Mouse (Mus musculus) ovary, postnatal 14 days (tissue): Measurements from ENCODE around the gene Ralgapb.

Source experiments
- DNase-seq: peaks from one replicate; pipeline ENCODE4 v3.0.0; 2022; ENCODE audit warnings: low spot score

Ralgapb gene

DNA sequence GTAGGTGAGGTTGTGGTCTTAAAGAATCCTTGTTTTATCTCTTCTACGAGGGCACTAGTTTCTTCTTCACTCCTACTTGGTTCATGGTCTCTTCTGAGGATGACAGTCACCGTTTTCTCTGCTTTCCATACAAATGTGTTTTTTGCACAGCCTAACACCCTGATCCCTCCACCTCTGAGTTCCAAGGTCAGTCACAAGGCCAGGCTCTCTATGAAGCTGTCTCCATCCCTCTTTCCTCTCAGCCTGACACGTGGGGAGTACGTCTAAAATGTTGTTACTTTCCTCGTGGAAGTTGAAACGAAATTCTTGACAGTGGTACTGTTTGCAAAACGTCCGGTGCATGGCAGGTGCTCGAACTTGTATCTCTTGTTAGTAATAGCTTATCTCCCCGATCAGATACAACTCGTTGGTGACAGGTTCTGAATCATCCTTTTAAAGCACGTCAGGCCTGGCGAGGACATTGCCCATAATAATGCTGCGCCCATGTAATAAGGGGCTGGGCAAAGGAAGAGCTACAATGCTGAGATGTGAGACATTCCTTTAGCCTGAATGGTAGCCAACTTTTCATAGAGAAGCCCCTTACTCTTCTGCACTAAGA, 552 bp upstream of the Ralgapb start:
- DNase-seq, result no peak

DNA sequence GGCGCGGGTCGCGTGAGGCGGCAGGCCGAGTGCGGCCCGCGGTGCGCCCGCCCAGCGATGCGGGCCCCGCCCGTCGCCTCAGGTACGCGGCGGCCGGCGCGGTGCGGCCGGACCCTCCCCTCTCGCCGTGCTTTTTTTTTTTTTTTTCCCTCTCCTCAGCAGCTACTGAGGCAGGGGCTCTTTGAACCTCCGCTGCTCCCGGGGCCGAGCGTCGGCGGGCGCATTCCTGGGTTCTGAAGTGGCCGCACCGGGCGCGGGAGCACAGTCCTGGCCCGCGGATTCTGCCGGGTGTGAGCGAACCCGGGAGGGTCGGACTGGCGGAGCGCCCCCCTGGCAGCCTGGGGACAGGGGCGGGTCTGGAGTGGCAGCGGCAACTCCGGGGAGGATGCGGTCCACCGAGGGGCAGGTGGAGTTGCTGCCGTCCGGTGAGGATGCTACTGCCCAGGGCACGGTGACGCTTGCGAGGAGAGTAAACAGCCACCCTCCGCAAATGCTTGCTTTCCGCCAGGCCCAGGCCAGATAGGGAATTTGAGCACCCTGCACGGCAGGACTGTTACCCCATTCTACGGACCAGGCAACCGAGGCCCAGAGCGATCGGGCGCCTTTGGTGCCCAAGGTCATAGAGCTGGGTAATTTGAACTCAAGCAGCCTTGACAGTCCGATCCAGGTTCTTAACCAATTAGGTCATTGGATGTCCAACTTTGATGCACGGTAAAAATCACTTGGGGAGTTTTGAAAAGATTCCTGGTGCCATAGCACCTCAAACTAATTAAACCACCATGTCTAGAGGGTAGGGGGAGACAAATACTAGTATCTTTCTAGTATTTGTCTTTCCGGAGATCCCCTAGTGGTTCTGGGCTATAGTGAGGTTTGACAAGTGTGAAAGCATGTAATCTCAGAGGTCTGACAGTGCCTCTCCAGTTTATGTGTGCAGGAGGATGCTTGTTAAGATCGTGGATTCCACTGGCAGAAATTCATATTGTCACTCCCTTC, 670 bp downstream of the Ralgapb start:
- peak; percentile 7 for DNase-seq

DNA sequence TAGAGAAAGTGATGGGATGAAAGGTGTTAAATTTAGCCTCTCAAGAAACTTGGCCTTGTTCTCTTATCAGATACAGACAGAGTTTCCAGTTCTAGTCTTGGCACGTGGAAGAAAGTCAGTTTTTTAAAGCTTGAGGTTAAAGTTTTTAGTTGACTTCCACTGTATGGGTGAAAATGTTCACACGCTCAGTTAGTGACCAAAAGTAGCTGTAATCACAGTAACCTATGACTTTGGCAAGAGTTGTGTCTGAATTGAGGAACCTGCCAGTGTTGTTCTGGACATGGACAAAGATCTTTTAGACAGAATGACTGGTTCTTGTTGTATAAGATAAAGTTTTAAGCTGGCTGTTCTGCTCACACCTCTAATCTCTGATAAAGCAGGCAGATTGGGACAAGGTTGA, 3.6 kb downstream of the Ralgapb start:
- no peak for DNase-seq

DNA sequence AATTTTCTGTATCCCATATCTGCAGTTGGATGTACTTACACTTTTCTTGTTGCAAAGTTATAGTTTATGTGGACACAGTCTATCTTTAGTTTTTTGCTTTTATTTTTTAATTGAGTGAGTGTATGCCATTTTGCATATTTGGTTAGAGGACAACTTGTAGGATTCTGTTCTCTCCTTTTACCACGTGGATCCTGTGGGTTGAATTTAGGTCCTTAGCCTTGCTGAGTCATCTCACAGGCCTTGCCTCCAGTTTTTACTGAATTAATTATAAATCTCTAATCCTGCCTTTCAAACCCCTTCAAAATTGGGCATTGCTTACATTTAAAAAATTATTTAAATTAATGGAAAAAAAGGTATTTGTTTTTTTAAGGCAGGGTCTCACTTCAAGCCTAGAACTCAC, 6.2 kb downstream of the Ralgapb start:
- no peak for DNase-seq

DNA sequence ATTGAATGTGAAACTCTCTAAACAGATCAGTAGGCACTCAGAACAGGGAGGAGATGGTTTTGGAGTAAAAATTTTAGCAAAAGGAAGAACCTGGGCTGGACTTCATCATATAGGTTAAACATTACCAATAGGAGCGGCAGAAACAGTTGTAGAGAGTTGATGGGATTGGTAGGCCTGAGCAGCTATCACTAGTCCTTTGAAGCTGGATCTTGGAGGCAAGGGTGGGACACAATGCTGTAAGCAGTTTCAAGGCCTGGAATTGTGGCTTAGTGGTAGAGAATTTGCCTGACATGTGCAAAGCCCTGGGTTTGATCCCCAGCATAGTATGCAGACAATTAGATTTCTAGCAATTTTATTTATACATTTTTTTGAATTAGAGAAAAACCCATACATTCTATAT, 9.0 kb downstream of the Ralgapb start:
- no peak for DNase-seq

DNA sequence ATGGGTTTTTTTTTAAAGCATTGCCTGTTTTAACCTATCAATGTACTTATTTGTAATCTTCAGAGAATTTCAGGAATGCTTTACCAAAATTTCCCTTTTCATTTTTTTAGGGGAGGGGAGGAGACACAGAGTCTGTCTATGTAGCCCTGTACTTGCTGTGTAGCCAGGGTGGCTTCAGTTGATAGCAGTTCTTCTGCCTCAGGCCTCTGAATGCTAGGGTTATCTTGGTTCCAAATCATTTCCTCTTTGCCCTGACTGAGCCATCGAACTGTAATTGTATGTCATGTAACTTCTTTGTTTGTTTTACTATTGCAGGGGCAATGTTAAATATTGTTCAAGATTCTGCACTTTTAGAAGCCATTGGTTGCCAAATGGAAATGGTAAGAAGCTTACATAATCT, 36.2 kb downstream of the Ralgapb start:
- no peak for DNase-seq

DNA sequence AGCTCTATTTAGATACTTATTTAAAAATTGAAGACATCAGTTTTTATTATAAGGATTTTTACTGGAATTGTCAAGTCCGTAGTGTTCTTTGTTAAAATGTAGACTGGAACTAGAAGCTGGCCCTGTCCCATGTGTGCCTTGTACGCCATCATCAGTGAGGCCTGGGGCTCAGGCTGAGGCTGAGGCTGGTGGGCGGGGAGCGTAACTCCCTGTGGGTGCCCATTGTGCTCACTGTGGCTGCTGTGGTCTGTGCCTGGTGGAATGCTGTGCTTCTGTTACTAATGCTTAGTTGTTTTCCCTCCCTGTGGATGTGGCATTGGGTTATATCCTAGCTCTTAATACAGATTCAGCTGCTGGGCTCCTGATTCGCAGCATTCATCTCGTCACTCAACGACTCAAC, 40.2 kb downstream of the Ralgapb start:
- DNase-seq, result no peak

DNA sequence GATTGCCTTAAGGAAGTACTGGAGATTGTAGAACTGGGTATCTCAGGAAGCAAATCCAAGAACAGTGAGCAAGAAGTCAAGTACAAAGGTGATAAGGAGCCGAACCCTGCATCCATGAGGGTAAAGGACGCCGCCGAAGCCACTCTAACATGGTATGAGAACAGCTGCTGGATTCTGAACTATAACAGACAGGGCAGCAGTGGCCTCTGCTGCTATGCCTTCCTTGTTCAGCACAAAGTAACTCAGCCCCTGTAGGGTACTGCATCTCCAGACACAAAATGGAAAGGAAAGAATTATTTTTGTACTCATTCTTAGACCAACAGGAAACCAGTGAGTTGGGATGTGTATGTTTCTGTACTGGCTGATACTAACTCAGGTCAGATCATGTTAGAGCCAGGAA, 46.8 kb downstream of the Ralgapb start:
- no peak for DNase-seq

DNA sequence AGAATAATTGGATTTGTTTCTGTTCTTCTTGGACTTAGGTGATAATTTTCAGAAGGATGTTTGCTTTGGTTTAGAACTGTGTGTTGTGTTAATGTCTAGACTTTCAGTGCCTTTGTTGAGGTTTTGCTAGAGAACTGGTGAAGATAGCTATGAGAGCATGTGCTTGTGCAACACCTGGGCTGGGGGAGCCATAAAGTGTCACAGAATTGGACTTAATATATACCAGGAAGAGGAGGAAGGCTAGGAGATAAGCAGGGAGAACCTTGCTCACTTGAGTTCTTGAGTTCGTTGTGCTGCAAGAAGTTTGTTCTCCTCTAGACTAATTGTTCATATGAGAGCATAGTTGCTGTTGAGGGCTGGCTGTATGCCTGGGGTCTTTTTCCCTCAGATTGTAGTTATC, 48.0 kb downstream of the Ralgapb start:
- no peak for DNase-seq

DNA sequence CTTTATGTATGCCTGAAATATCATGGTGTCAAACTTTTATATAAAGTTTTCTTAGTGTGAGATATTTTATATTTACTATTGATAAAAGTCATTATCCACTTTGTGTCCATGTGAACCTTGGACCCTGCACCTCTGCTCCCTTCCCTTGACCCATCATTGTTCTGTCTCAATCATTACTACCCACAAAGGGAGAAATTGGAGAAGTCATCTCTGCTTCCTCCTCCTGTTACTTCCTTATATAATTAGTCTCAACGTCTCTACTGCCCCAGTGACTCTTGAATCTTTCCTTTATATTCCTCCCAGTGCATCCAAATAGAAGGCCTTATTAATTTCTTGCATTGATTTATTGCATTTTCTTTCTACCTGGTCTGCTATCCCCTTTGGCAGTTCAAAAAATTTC, 52.8 kb downstream of the Ralgapb start:
- no peak for DNase-seq

DNA sequence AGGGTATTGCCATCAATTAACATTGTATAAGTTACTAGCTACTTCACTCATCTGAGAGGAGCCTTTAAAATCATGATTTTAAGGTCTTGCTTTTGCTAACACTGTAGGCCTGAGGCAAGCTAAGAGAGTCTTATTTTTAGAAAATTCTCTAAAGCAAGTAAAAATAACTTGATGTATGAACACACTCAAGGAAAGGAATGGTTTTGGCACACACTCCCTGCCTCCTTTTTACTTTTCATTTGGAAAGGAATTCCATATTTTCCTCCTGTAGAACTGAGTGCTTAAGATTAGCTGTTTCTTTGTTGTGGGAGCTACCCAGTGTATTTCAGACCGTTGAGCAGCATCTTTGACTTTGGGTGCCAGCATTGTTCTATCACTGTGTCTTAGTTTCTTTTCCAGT, 64.5 kb downstream of the Ralgapb start:
- no peak for DNase-seq

DNA sequence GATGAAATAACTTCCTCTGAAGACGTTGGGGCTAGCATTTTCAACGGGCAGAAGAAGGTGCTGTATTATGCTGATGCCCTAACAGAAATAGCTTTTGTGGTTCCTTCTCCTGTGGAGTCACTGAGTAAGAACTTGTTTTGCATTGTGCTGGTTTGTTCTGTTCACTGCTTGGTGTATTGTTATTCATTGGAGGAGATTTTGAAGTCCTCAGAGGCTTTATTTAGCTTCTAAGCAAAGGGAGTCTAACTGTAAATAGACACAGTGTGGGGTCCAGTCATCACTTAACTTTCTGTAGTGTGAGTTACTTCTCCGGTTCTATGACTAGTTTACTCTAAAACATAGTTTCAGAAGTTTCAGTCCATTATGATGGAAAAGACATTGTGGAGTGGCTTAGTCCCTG, 68.0 kb downstream of the Ralgapb start:
- no peak for DNase-seq

DNA sequence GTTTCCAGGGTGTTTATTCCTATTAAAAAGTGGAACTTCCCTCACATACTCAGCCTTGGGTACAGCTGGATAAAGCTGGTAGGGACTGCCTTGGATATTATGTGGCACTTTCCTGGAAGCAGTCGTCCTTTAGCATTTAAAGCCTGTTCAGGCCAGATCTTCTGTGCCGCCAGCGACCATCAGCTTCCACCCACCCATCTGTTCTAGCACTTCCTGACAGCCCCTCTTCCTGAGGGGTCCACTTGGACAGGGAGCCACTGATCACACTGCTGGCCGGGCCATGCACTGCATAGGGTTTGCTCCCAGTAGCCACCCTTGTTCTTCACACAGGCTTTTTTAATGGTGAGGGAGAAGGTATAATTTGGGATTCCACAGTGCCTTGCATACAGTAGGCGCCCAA, 88.8 kb downstream of the Ralgapb start:
- no peak for DNase-seq

DNA sequence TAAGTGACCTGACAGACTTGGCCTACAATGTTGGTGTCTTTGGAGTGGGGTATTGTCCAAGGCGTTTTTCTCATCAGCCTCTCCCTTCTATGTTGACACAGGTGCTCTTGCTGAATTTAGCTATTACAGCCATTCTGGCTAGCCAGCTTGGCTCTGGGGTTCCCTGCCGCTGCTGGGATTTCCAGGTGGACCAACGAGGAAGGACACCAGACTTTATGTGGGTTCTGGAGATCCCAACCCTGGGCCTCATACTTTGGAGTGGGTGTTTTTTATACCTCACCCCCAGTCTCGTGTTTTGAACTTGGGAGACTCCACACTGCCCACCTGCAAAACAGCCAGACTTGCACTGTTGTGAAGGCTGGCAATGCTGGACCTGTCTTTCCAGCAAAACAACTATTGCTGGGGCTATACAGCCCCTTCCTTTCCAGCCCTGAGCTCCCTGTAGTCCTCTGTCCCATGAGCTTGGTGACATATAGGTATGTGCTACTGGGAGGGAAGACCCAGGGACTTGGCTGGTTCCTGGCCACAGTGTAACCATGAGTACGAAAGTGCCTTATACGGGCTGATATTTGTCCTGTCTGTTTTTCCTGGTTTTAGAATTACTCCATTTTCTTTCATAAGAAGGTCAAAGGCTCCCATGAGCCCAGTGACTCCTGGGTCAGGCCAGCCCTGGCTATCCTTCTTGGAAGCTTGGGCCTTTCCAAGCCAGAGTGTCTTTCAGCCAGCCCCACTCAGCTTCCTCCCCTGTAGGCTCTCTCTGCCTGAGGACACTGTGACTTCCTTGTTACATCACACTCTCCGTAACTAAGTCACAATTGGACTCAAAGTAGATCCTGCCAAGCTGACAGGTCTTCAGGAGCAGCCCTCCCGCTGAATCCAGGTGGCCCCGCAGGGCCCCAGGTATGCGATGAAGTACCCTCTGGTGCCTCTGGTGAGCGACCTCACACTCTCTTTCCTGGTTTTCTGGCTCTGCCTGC, 92.5 kb downstream of the Ralgapb start, which contains the start of gene Adig:
Adig (plus strand) TSS at position 777 of the 977 bp plus-strand sequence.
- DNase-seq, result no peak

DNA sequence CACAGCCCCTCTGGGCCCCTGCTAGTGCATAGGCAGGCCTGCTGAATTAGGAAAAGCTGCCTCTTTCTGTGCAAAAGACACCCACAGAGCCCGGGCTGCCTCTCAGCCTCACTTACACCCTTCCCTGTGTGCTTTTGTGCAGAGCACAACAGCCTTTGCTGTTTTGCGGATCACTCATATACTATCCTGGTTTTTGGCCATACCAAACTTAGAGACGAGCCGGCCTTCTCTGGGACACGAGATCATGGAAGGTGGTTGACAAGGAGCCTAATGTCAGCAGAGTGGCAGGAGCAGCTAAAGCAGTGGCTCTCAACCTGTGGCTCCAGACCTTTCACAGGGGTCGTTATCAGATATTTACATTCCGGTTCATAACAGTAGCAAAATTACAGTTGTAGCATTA, 93.6 kb downstream of the Ralgapb start:
- DNase-seq, result no peak

DNA sequence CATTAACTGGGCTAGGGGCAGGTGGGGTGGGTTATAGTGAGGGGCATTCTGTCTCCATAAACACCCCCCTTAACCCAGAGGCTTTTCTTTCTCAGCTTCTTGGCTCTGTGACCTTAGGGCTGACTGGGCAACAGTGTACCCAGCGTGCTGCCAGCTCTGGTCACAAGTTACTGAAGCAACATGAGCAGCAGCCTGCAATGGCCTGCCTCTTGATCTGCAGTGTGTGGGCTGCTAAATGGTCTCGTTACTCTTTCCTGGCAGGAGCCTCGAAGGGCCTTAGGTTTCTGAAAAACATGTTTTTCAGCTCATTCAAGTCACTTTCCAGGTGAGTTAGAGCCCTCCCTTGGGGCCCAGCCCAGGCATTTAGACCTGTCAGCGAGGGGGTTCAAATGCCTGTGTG, 94.0 kb downstream of the Ralgapb start:
- no peak for DNase-seq

DNA sequence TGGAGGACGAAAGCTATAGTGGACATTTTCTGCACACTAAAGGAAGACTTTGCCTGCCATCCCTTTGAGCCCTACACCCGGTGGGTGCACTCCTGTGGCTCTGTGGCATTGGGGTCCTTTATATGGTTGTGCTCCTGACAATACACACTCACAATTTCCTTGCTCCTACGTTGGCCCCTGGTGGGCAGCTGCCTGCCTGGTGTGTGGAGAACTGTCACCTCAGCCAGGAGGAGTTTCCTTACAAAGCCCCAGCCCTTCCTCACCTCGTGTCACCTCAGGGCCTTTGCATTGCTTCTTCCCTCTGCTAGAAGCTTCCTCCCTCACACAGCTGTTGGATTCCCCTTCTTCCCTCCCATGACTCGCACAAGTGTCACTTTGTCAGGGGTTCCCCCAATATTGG, 96.8 kb downstream of the Ralgapb start:
- DNase-seq, result no peak

DNA sequence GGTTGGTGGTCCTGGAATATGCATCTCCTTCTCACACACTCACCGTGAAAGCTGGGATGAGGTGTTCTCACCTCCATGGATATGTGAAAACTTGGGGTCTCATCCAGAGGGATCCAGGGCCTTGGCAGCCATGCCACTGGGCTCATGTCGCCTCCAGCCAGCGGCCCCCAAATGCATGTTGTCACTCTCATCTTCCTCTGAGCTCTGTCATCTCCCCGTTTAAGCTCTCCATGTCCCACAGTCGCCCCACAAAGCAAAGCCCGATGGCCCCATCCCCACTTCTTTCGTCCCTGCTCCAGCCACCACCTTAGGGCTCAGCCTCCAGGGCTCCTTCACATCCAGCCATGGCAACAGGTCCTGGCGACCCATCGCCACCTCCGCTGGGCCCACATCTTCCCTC, 97.4 kb downstream of the Ralgapb start:
- DNase-seq, result no peak

DNA sequence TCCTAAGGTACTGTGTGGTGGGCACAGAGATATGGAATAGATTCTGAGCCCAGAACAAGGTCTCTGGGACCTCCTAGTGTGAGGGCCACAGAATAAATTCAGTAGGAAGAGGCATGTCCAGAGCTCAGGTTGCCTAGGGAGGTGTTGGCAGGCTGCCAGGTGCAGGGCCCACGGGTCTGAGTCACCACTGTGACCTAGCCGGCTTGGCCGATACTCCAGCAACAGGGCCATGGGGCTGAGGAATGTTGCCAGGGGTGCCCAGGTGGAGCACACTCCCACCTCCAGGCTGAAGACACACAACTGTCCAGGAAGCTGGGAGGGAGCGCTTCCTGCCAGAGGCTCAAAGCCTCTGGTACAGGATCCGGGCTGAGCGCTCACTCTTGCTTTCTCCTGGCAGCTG, 101.0 kb downstream of the Ralgapb start:
- DNase-seq, result peak; percentile 44

DNA sequence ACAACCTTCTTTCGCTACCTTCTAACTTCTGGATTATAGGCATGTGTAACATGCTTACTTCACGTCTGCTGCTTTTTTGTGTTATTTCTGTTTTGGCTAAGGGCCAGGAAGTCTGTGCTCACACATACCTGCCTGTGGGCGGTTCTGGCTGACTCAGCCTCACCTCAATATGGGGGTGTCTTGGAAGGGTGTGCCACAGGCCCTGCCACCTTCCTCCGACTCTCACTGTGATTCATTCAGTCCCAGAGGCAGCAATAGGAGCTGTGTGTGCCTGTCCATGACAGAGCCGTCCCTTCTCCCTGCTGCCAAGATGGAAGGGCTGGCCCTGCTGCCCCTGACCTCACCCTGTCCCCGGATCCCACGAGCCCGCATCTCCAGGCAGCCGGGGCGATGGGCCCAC, 102.9 kb downstream of the Ralgapb start, which contains the start of gene Arhgap40:
Arhgap40 (plus strand) TSS at position 269 of the 400 bp plus-strand sequence.
- DNase-seq, result no peak

DNA sequence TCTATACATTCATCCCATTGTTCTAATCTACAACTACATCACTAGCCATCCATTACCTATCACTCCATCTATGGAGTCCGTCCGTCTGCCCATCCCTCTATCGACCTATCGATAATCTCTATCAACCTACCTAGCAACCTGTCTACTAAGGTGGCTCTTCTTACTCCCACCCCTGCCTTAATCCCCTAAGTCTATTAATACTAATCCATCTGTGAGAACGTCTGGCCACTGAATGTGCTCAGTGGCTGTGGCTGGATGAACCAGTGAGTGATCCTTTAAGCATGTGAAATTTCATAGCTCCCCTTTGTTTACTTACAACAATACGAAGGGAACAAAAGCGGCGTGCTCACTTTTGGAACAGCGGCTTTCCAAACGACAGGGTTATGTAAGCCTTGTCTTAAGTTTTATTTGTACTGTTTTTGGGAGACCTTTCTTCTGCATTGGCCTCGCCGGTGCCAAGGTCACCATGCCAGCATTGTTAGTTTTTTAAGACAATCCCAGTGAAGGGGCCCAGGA, 104.2 kb downstream of the Ralgapb start:
- DNase-seq, result no peak

DNA sequence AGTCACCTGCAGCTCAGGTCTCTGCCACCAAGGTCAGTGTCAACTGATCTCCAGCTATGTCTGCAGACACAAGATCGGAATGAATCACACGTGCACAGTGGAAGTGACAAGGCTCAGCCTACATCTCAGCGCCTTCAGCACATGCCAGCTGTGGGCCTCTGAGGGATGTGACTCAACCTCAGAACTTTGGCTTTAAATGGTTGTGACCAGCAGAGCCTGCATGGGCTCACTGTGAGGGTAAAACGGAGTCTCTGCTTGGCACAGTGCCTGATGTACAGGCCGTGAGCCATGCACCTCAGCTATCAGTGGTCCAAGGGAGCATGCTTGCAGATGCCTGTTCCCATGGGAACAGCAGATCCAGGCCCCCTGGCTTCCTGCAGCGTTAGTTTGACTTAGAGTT, 108.9 kb downstream of the Ralgapb start:
- no peak for DNase-seq
